Mouse (Mus musculus): ENCODE results near the gene Nde1. TPM values are rescaled to one million over a fixed set of nuclear protein-coding genes. Genes with fewer than 3 reads are reported as not detected.

The Nde1 gene
- polyA plus RNA-seq, 1 experiment: 24.7 TPM

Other genes starting within 250 kb of the Nde1 start
- gene 2900011O08Rik, start 176.7 kb upstream of the Nde1 start, polyA plus RNA-seq (2012; rRNA removed): 0.27 and 0.32 TPM in 2 replicates
- not detected in 2 replicates for gene Ifitm7, start 176.4 kb upstream of the Nde1 start, polyA plus RNA-seq (2012; rRNA removed)
- 8.3 and 14.3 TPM in 2 replicates for gene Marf1, start 76 bp downstream of the Nde1 start, polyA plus RNA-seq (2012; rRNA removed)
- 60.5 and 127 TPM in 2 replicates for gene Myh11, start 128.1 kb downstream of the Nde1 start, polyA plus RNA-seq (2012; rRNA removed)
- gene Fopnl, start 154.1 kb downstream of the Nde1 start, polyA plus RNA-seq (2012; rRNA removed): 34.5 and 35.6 TPM in 2 replicates
- gene Abcc1, start 198.3 kb downstream of the Nde1 start, polyA plus RNA-seq (2012; rRNA removed): 4.9 and 10.2 TPM in 2 replicates